In the genomic region with DNA sequence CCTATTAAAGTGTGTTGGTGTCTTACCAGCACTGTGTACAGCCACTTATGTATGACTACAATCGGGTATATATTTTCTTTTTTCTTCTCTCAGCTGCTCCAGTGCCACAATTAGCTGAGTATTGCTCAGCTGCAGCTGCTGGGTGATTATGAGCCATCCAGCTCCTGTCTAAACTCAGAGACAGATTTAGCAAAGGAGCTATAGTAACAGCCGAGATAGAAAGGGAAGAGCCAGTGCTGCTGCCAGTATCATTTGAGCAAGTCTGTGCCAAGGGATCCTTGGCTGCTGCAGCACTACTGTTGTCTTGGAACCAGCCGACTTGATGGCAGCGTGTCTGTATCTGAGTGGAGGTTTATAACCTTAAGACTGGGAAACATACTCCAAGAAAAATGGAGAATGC, we compare ENCODE assay signal across 9 mouse cellular contexts. TPM values are rescaled to one million over a fixed set of nuclear protein-coding genes. Genes with fewer than 3 reads are reported as not detected.
A peak's percentile ranks its signal among the peaks of the same experiment; 100 is the strongest.
DNase-seq lines count a peak whose midpoint lies in the region; ATAC-seq and TF ChIP-seq lines count a peak whose summit lies in the region.
"Had no signal": no experiment of that assay in that cellular context is flagged by ENCODE, and none has a peak within 500 bp of the region (broad histone marks: within the 10 kb centered on the region; RNA-seq: fewer than 3 reads in every experiment).

No protein-coding gene starts in this region.

- no peaks in the 10 kb centered on the region for H3K9me3 ChIP-seq in kidney, embryonic 15.5 days (replicated peaks)
- H3K9me3 ChIP-seq: neural tube, embryonic 12.5 days had no signal

- no peaks in the 10 kb centered on the region for H3K36me3 ChIP-seq in kidney, embryonic 15.5 days
- H3K36me3 ChIP-seq in thymus, adult 2 months (ENCODE audit: control insufficient read depth, insufficient read depth, low read length) = no peaks in the 10 kb centered on the region
- H3K36me3 ChIP-seq: neural tube, embryonic 12.5 days had no signal

- no peak for DNase-seq in kidney, adult 18-20 months
- peak; percentile 33 to 43 for DNase-seq in cerebellum, adult 18-20 months
- peak; percentile 40 for DNase-seq in heart, adult 8-10 months (ENCODE audit: low spot score)
- peak; percentile 67 for DNase-seq in left cerebral cortex, adult 11 months (ENCODE audit: low spot score)
- peak; percentile 53 to 68 for DNase-seq in right cerebral cortex, postnatal 36 days (ENCODE audit: low spot score in 2 of 2)
- DNase-seq in thymus, adult 2 months = no peak

- TF ChIP-seq CTCF in thymus, adult 2 months (IDR thresholded peaks at IDR 0.05; ENCODE audit: borderline replicate concordance, control insufficient read depth, extremely low read depth, insufficient read depth, low read length, poor library complexity) = no peak

- no peak for ATAC-seq in kidney, embryonic 15.5 days (replicated peaks; ENCODE audit: low FRiP score)
- ATAC-seq in monocyte, adult 5-6 weeks (replicated peaks; ENCODE audit: insufficient number of reproducible peaks, low FRiP score, low TSS enrichment, poor library complexity, severe bottlenecking) = no peak

- no peak overlapping the region for H3K4me3 ChIP-seq in kidney, embryonic 15.5 days (replicated peaks)
- no peak overlapping the region for H3K4me3 ChIP-seq in thymus, adult 2 months (ENCODE audit: control insufficient read depth, insufficient read depth, low read length)
- H3K4me3 ChIP-seq: neural tube, embryonic 12.5 days had no signal

- H3K27me3 ChIP-seq in kidney, embryonic 15.5 days = no peaks in the 10 kb centered on the region
- peaks cover 8% of the 10 kb centered on the region for H3K27me3 ChIP-seq in thymus, adult 2 months (ENCODE audit: control insufficient read depth, insufficient read depth, low read length)
- H3K27me3 ChIP-seq: neural tube, embryonic 12.5 days had no signal

- H3K4me1 ChIP-seq in kidney, embryonic 15.5 days = 0 out of 2 replicates have a peak, but pooled peaks cover 5% of the 10 kb centered on the region
- peaks cover 12% of the 10 kb centered on the region for H3K4me1 ChIP-seq in thymus, adult 2 months (replicated peaks; ENCODE audit: control insufficient read depth, insufficient read depth, low read length)

- 72% methylated on average over 4 of the region's 4 CpGs for WGBS in kidney, embryonic 15.5 days
- 81% methylated on average over 4 of the region's 4 CpGs for WGBS in thymus, adult 2 months

- TF ChIP-seq POLR2A in thymus, adult 2 months (IDR thresholded peaks at IDR 0.05; ENCODE audit: control insufficient read depth, extremely low read depth, insufficient read depth, low read length, poor library complexity) = no peak

- H3K9ac ChIP-seq in kidney, embryonic 15.5 days = no peak overlapping the region
- H3K9ac ChIP-seq: neural tube, embryonic 12.5 days had no signal

- H3K27ac ChIP-seq in kidney, embryonic 15.5 days = peak overlapping the region; percentile 9
- no peak overlapping the region for H3K27ac ChIP-seq in thymus, adult 2 months (ENCODE audit: control insufficient read depth, insufficient read depth, low read length)
- H3K27ac ChIP-seq: neural tube, embryonic 12.5 days had no signal

- H3K4me2 ChIP-seq in kidney, embryonic 15.5 days = no peak overlapping the region
- H3K4me2 ChIP-seq: neural tube, embryonic 12.5 days had no signal

RNA-seq across cellular contexts. Expression of gene Yes1, which starts 3.7 kb away (rescaled TPM):
- 37.8 and 39.1 TPM in 2 replicates for polyA plus RNA-seq in kidney, embryonic 15.5 days (2015; fragmentation: Nextera tagmentation; extraction: Ambion mirVana)
- total RNA-seq in heart, adult 8-10 months (2022) = 10 to 100 TPM; 14.7 to 19.0 (median 17.0) TPM
- total RNA-seq in monocyte, adult 5-6 weeks (2017) = 1.1 to 2.3 TPM (median 2.2 TPM) in 3 replicates
- 0.51 and 0.59 TPM in 2 replicates for polyA plus RNA-seq in thymus, adult 2 months (2012; rRNA removed)

Comparison
In these comparisons a context has a peak if more than half of its experiments do, and no peak if none do; other contexts are left out.
1. DNase-seq: peak in cerebellum, adult 18-20 months (2 of 2), heart, adult 8-10 months (single experiment), left cerebral cortex, adult 11 months (single experiment) and right cerebral cortex, postnatal 36 days (2 of 2); none in kidney, adult 18-20 months (single experiment) and thymus, adult 2 months (single experiment).